Mouse (Mus musculus) ZHBTc4 (cell line): Measurements from ENCODE around the gene Mllt10.

ENCODE experiments used
- DNase-seq: peaks from one replicate; pipeline ENCODE4 v3.0.0-alpha.2; 2011; ENCODE audit warnings: low read depth, low spot score

Gene Mllt10

GRCm38 (mm10) chr2:18055016-18055928, at the start of gene Mllt10:
Mllt10 (plus strand) TSS chr2:18055237.
- DNase-seq = no peak

- no peak for DNase-seq
These were observed 43.8 kb upstream of the Mllt10 start for GRCm38 (mm10) chr2:18011226-18011625.

GRCm38 (mm10) chr2:18012866-18013265, 42.2 kb upstream of the Mllt10 start:
- DNase-seq = no peak

GRCm38 (mm10) chr2:18015581-18015980, 39.5 kb upstream of the Mllt10 start:
- peak; percentile 59 for DNase-seq

GRCm38 (mm10) chr2:18016639-18017038, 38.4 kb upstream of the Mllt10 start:
- no peak for DNase-seq

- DNase-seq = no peak
These were observed 37.7 kb upstream of the Mllt10 start for GRCm38 (mm10) chr2:18017321-18017720.

GRCm38 (mm10) chr2:18019122-18019521, 35.9 kb upstream of the Mllt10 start:
- DNase-seq = no peak

- DNase-seq = no peak
These were observed 32.2 kb upstream of the Mllt10 start for GRCm38 (mm10) chr2:18022886-18023285.

GRCm38 (mm10) chr2:18025116-18025515, 29.9 kb upstream of the Mllt10 start:
- peak; percentile 62 for DNase-seq

- DNase-seq = no peak
These were observed 29.3 kb upstream of the Mllt10 start for GRCm38 (mm10) chr2:18025781-18026115.

- DNase-seq = peak; percentile 85
These were observed 28.7 kb upstream of the Mllt10 start for GRCm38 (mm10) chr2:18026116-18026947.

GRCm38 (mm10) chr2:18027448-18028139, 27.4 kb upstream of the Mllt10 start:
- peak; percentile 100 for DNase-seq

GRCm38 (mm10) chr2:18028140-18029021, 26.7 kb upstream of the Mllt10 start:
- DNase-seq = peak; percentile 92

GRCm38 (mm10) chr2:18029656-18030055, 25.4 kb upstream of the Mllt10 start:
- no peak for DNase-seq

GRCm38 (mm10) chr2:18030581-18030980, 24.5 kb upstream of the Mllt10 start:
- no peak for DNase-seq

- peak; percentile 70 for DNase-seq
These were observed 23.7 kb upstream of the Mllt10 start for GRCm38 (mm10) chr2:18031271-18031821.

GRCm38 (mm10) chr2:18031831-18032537, 23.1 kb upstream of the Mllt10 start:
- peak; percentile 90 for DNase-seq

GRCm38 (mm10) chr2:18032538-18032895, 22.5 kb upstream of the Mllt10 start:
- DNase-seq = no peak

GRCm38 (mm10) chr2:18033166-18034108, 21.6 kb upstream of the Mllt10 start:
- no peak for DNase-seq
